Mouse (Mus musculus): Measurements from ENCODE around the gene Calhm3. TPM values are rescaled to one million over a fixed set of nuclear protein-coding genes. Genes with fewer than 3 reads are reported as not detected.
"Not testable (repeated sequence)": the region's sequence is repeated elsewhere in the genome, so short reads cannot be mapped to it uniquely, and the experiment has no call there.

Calhm3 gene
- polyA plus RNA-seq, 1 experiment, result not detected

DNA sequence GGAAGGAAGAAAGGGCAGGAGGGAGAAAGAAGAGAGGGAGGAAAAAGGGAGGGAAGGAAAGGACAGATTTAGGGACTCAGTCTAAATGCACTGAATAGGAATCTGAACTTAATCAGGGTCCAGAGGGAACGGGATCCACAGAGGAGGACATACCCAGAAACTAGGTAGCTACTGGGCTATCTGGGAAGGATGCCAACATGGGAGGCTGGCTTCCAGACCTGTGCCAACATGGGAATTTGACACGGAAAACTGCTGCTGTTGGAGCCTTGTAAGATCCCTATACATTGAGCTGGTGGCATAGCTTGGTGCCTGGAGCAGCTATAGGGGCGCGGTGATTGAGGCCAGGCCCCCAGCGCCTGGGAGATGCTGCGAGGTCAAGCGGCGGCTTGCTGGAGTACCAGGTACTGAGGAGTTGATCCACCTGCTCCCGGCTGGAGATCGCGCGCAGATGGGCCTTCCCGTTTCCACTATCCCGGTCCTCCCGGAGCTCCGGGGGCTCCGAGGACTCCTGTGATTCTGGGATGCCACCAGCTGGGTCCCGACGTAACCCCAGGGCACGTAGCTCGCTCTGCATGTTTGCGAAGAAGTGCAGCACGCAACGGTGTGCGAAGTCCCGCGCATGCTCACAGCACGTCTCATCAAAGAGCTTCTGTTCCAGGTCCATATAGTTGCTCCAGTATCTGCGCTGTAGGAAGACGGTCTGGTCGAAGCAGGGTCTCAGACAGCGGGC lies 6.1 kb downstream of the Calhm3 start:
- TF ChIP-seq POLR2A (IDR thresholded peaks at IDR 0.05; ENCODE audit: low read depth, low read length) (no peak), CTCF (conservative IDR thresholded peaks at IDR 0.05; ENCODE audit: insufficient read depth, insufficient read length, low read depth, low read length) (no peak)
- DNase-seq, result peak; percentile 24
- Histone ChIP-seq H3K4me3 (ENCODE audit: insufficient read depth, low read depth, low read length) (no peak overlapping the region), H3K27ac (ENCODE audit: insufficient read depth, low read depth, low read length) (no peak overlapping the region), H3K4me1 (ENCODE audit: control insufficient read depth, insufficient read depth, low read length) (no peaks in the 10 kb centered on the region), H3K27me3 (replicated peaks; ENCODE audit: control insufficient read depth, insufficient read depth, low read length) (no peaks in the 10 kb centered on the region), H3K36me3 (ENCODE audit: control insufficient read depth, insufficient read depth, low read length) (no peaks in the 10 kb centered on the region)
- WGBS, result 35% methylated on average over 32 of the region's 32 CpGs

DNA sequence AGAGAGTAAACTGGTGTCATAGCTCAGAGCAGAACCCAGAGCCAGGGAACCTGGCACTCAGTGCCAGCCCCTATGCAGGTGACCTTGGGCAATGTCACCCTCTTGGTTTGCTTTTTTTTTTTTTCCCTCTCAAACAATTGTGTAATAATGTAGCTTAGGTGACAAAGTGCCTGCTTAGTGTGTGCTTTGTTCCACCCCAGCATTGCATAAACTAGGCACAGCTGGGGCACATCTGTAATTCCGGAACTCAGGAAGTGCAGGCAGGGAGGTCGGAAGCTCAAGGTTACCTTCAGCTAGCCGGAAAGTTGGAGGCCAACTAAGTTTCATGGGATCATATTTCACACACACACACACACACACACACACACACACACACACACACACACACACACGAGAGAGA lies 7.7 kb downstream of the Calhm3 start:
- TF ChIP-seq CTCF (conservative IDR thresholded peaks at IDR 0.05; ENCODE audit: insufficient read depth, insufficient read length, low read depth, low read length), result no peak
- TF ChIP-seq POLR2A (IDR thresholded peaks at IDR 0.05; ENCODE audit: low read depth, low read length), result no peak
- peak overlapping the region; percentile 19; the same call in 1 of the 2 replicates for H3K27ac ChIP-seq (ENCODE audit: insufficient read depth, low read depth, low read length)
- peak; percentile 14 for DNase-seq
- H3K36me3 ChIP-seq (ENCODE audit: control insufficient read depth, insufficient read depth, low read length), result no peaks in the 10 kb centered on the region
- H3K27me3 ChIP-seq (replicated peaks; ENCODE audit: control insufficient read depth, insufficient read depth, low read length), result no peaks in the 10 kb centered on the region
- H3K4me3 ChIP-seq (ENCODE audit: insufficient read depth, low read depth, low read length), result no peak overlapping the region
- H3K4me1 ChIP-seq (ENCODE audit: control insufficient read depth, insufficient read depth, low read length), result no peaks in the 10 kb centered on the region
- 33% methylated on average over 4 of the region's 4 CpGs for WGBS

DNA sequence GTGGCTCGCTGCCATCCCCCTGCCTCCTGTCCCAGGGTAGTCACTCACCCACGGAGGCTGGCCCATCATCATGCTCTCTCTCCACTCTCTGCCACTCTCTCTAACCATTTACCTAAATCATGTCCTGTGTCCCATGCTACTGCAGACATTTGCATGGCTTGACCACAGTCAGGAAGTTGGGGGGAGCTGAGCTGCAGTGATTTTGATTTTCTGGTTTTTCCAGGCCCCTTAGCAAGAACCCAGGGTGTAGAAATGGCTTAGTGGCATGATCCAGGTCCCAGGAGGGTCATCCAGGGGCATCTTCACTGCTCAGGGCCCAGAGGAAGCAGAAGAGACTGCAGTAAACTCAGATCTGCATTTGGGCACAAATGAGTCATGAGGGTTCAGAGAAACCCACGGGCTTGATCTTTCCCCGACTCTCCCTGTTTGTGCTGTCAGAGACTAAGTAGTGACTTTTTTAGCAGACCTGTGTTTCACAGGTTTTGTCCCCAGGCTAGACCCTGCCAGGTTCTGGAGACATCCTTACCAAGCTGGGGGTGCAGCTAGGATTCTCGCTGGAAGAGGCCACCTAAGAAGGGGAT lies 9.2 kb downstream of the Calhm3 start:
- H3K27me3 ChIP-seq (replicated peaks; ENCODE audit: control insufficient read depth, insufficient read depth, low read length), result no peaks in the 10 kb centered on the region
- no peak for DNase-seq
- no peaks in the 10 kb centered on the region for H3K36me3 ChIP-seq (ENCODE audit: control insufficient read depth, insufficient read depth, low read length)
- WGBS, result 74% methylated on average over 5 of the region's 5 CpGs
- no peak overlapping the region for H3K4me3 ChIP-seq (ENCODE audit: insufficient read depth, low read depth, low read length)
- H3K4me1 ChIP-seq (ENCODE audit: control insufficient read depth, insufficient read depth, low read length), result no peaks in the 10 kb centered on the region
- H3K27ac ChIP-seq (ENCODE audit: insufficient read depth, low read depth, low read length), result no peak overlapping the region
- TF ChIP-seq CTCF (conservative IDR thresholded peaks at IDR 0.05; ENCODE audit: insufficient read depth, insufficient read length, low read depth, low read length) (no peak), POLR2A (IDR thresholded peaks at IDR 0.05; ENCODE audit: low read depth, low read length) (no peak)

GRCm38 (mm10) chr19:47144154-47144553 lies 13.4 kb downstream of the Calhm3 start, which contains the start of gene Calhm1:
Gene Calhm1 (minus strand): TSS chr19:47144254.
- Histone ChIP-seq H3K36me3 (ENCODE audit: control insufficient read depth, insufficient read depth, low read length) (no peaks in the 10 kb centered on the region), H3K4me3 (ENCODE audit: insufficient read depth, low read depth, low read length) (no peak within 1 kb of the TSS), H3K27ac (ENCODE audit: insufficient read depth, low read depth, low read length) (no peak within 1 kb of the TSS), H3K4me1 (ENCODE audit: control insufficient read depth, insufficient read depth, low read length) (no peaks in the 10 kb centered on the region), H3K27me3 (replicated peaks; ENCODE audit: control insufficient read depth, insufficient read depth, low read length) (no peaks in the 10 kb centered on the region)
- no peak for DNase-seq
- 90% methylated on average over 6 of the region's 6 CpGs for WGBS
- no peak for TF ChIP-seq POLR2A (IDR thresholded peaks at IDR 0.05; ENCODE audit: low read depth, low read length)
- TF ChIP-seq CTCF (conservative IDR thresholded peaks at IDR 0.05; ENCODE audit: insufficient read depth, insufficient read length, low read depth, low read length), result no peak

GRCm38 (mm10) chr19:47142438-47142837 lies 15.1 kb downstream of the Calhm3 start:
- TF ChIP-seq POLR2A (IDR thresholded peaks at IDR 0.05; ENCODE audit: low read depth, low read length) (no peak), CTCF (conservative IDR thresholded peaks at IDR 0.05; ENCODE audit: insufficient read depth, insufficient read length, low read depth, low read length) (no peak)
- no peak overlapping the region for H3K4me3 ChIP-seq (ENCODE audit: insufficient read depth, low read depth, low read length)
- no peaks in the 10 kb centered on the region for H3K36me3 ChIP-seq (ENCODE audit: control insufficient read depth, insufficient read depth, low read length)
- 78% methylated on average over 6 of the region's 6 CpGs for WGBS
- no peaks in the 10 kb centered on the region for H3K4me1 ChIP-seq (ENCODE audit: control insufficient read depth, insufficient read depth, low read length)
- H3K27ac ChIP-seq (ENCODE audit: insufficient read depth, low read depth, low read length), result no peak overlapping the region
- DNase-seq, result no peak
- H3K27me3 ChIP-seq (replicated peaks; ENCODE audit: control insufficient read depth, insufficient read depth, low read length), result no peaks in the 10 kb centered on the region

DNA sequence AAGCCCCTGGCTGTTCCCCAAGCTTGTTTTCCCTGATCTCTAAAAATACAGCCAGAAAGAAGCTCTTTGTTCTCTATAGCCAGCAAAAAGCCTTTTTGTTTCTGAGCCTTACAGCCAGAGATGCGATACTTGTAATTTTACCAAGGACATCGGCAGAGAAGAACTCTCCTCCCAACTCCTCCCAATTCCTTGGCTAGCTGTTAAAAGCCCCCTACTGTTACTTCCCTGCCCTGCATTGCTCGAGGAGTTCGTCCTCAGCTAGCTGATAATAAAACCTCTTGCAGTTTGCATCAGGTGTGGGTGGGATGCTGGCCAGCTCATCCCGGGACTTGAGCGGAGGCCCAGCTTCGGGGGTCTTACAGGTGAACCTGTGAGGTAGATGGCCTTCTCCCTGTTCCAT lies 18.0 kb downstream of the Calhm3 start:
- H3K4me3 ChIP-seq (ENCODE audit: insufficient read depth, low read depth, low read length); DNase-seq; H3K27me3 ChIP-seq (replicated peaks; ENCODE audit: control insufficient read depth, insufficient read depth, low read length); H3K27ac ChIP-seq (ENCODE audit: insufficient read depth, low read depth, low read length); H3K36me3 ChIP-seq (ENCODE audit: control insufficient read depth, insufficient read depth, low read length); H3K4me1 ChIP-seq (ENCODE audit: control insufficient read depth, insufficient read depth, low read length): not testable (repeated sequence)
- WGBS, result 55% methylated on average over 7 of the region's 7 CpGs

DNA sequence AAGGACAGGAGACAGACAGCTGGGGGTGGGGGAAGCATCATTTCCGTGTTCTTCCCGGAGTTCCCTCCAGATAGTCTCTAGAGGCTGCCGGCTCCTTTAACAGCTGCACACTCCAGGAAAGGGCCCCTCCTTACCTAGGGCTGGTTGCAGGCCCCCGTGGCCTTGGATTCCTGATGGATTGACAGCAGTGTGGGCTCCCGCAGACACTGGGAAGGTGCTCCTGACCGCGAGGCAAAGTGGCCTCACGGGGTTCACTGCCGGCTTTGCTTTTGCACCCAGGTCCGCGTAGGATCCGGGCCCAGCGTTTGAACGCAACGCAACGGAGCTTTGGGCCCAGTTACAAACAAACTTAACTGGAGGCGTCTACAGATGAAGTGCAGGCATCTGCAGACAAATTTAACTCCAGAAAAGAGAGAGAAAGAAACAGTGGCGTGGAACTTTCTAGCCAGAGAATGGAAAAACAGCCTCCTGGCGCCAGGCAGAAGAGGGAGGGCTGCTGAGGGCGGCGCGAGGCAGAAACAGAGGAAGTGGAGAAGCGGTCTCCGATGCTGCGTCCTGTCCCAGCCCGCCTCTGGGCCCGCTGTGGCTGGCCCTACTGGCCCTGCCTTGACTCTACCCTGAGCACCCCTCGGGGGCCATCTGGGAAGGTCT lies 19.7 kb downstream of the Calhm3 start, which contains the start of gene Calhm2:
TSS of gene Calhm2 (minus strand) at position 524 of the 651 bp plus-strand sequence.
- Histone ChIP-seq H3K27me3 (replicated peaks; ENCODE audit: control insufficient read depth, insufficient read depth, low read length) (no peaks in the 10 kb centered on the region), H3K4me1 (ENCODE audit: control insufficient read depth, insufficient read depth, low read length) (no peaks in the 10 kb centered on the region), H3K27ac (ENCODE audit: insufficient read depth, low read depth, low read length) (peak within 1 kb of the TSS; percentile 75), H3K4me3 (ENCODE audit: insufficient read depth, low read depth, low read length) (peak within 1 kb of the TSS; percentile 66), H3K36me3 (ENCODE audit: control insufficient read depth, insufficient read depth, low read length) (no peaks in the 10 kb centered on the region)
- 16% methylated on average over 28 of the region's 28 CpGs for WGBS
- TF ChIP-seq CTCF (conservative IDR thresholded peaks at IDR 0.05; ENCODE audit: insufficient read depth, insufficient read length, low read depth, low read length), result no peak
- no peak for TF ChIP-seq POLR2A (IDR thresholded peaks at IDR 0.05; ENCODE audit: low read depth, low read length)
- peak; percentile 52 for DNase-seq

Data from kidney, adult 2 months (tissue).